Mouse (Mus musculus): ENCODE data around the gene Fbxo46.

- TF ChIP-seq CTCF (conservative IDR thresholded peaks at IDR 0.05 in 1 of 2, IDR thresholded peaks at IDR 0.05 in 1 of 2; ENCODE audit: low read depth in 2 of 2, low read length in 2 of 2), result no peak
- TF ChIP-seq ZNF384 (IDR thresholded peaks at IDR 0.05; ENCODE audit: low read depth, low read length), result no peak
- no peak for TF ChIP-seq POLR2A (IDR thresholded peaks at IDR 0.05; ENCODE audit: low read depth, low read length)
- no peak for TF ChIP-seq CHD1 (IDR thresholded peaks at IDR 0.05; ENCODE audit: low read depth, low read length)
- TF ChIP-seq JUN (IDR thresholded peaks at IDR 0.05; ENCODE audit: insufficient read depth, low read depth, low read length), result no peak
- no peak for TF ChIP-seq NRF1 (IDR thresholded peaks at IDR 0.05; ENCODE audit: low read depth, low read length)
- no peak for TF ChIP-seq UBTF (IDR thresholded peaks at IDR 0.05; ENCODE audit: low read depth, low read length)
- no peak for TF ChIP-seq BHLHE40 (IDR thresholded peaks at IDR 0.05; ENCODE audit: low read depth, low read length)
- no peak for TF ChIP-seq HCFC1 (IDR thresholded peaks at IDR 0.05; ENCODE audit: low read depth, low read length)
- no peak for TF ChIP-seq POLR2AphosphoS2 (IDR thresholded peaks at IDR 0.05; ENCODE audit: low read depth, low read length)
Observed at GRCm38 (mm10) chr7:19163752-19164151, 44.1 kb downstream of the Fbxo46 start.

Measured in CH12.LX (cell line).